Mouse (Mus musculus): ENCODE measurements at regions not wholly inside any gene's neighbourhood (a gene's known extent, or its start where the extent isn't known, plus 50 kb on each side); places are given as distances from the start of the nearest gene placed in this dataset.

DNA sequence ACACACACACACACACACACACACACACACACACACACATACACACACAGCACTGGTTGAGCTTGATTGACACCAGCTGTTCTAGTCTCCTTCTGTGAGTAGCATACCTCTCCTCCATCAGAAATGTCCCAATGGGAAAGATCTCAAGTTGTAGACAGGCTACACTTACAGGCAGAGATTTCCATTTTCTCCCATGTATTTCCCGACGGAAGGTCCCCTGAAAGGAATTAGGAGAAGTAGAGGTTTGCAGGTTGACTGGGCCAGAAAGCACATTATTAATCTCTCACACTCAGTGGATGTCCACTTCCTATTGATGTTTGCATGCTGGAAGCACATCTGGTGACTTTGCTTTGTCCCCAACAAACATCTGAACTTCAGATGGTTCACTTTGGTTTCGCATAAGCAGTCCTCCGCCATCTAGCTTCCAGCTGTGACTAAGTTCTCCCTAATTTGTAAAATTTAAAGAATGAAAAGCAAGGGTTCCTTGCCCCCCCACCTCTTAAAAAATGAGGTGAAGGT lies 1323.8 kb upstream of the A1bg start:
- no peak for DNase-seq (ENCODE audit: low spot score)

DNA sequence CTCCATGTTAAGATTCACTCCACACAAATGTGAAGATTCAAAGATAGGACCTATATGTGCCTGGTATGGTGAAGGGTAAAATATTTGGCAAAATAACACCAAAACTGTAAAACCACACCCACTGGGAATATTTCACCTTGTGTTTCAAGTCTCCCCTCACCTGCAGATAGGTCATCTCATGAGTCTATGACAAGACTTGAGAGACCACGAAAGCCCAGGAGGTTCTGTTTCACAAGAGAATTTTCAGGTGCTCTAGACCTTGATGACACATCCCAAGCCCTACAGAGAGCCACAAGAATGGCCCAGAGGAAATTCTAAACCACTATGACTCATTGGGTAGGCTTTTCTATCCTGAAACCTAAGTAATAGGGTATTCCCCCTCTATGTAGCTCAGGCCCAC lies 1322.4 kb upstream of the A1bg start:
- no peak for DNase-seq (ENCODE audit: low spot score)

DNA sequence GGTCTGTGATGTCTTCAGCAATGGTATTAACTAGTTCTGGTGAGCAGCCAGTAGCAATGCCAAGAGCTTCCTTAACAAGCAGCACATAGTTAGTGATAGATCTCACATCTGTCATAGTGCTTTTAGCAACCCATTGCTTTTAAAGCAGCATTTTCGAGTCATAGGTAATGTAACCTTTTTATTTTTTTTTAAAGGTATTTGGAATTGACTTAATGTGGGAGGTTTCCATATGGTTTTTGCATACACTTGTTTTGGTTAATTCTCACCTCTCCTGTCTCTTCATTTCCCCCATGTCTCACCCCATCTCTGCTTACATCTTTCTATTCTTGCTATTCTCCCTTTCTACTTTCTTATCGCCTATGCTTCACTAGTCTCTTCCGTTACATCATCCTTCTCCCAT lies 1322.0 kb upstream of the A1bg start:
- DNase-seq (ENCODE audit: low spot score) = no peak

DNA sequence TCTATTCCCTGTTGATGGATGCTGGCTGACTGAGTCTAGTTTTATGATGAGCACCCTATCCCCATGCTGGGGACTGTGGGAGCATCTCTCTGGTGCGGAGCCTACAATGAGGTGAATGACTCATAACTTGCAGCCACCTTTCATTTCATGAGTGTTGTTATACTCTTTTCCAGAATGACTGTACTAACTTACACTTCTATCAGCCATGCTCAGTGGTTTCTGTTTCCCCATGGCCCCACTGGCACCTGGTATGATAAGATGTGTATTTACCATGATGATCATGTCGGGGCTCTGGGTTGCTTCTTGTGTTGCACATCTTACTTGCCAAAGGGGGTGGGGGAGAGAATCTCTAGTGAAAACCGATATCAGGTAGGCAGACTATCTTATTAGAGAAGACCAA lies 1317.2 kb upstream of the A1bg start:
- DNase-seq (ENCODE audit: low spot score) = no peak

DNA sequence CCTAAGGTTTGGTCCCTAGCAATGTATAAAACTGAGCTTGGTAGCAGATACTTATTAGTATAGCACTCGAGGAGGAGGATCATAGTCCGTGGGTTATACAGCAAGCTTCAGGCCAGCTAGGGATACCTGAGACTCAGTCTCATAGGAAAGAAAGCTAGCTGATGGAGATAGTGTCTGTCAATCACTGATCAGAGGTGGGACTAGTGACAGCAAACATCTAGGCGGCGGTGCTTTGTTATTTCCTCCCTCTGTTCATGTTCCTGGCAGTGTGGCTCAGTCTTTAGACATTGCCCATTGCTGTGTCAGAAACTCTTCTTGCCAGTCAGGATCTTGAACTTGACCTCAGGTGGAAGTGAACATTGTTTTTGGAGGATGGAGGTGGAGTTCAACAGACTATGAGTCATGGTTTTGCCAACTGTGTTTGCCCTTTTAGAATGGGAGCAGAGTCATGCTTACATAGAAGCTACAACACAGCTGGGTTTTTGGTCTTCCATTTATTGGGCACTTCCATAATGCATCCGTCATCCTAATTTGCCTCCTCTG lies 1315.8 kb upstream of the A1bg start:
- no peak for DNase-seq (ENCODE audit: low spot score)

DNA sequence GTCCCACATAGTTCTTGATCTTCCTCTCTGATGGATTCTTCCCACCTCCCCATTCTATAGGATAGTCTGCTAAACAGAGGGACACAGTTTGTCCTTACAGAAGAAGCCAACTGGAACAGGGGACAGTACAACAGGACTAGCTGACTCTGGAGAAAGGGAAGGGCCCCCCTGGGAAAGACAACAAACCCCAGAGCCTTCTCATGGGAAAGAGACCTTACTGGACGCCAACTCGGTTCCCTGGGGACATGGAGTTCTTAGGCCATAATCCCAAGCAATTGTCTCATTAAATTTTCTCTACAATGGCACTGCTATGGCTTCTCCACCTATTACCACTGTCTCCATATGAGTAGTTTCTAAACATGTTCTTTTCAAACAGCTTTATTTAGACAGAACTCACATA lies 1313.2 kb upstream of the A1bg start:
- no peak for DNase-seq (ENCODE audit: low spot score)

DNA sequence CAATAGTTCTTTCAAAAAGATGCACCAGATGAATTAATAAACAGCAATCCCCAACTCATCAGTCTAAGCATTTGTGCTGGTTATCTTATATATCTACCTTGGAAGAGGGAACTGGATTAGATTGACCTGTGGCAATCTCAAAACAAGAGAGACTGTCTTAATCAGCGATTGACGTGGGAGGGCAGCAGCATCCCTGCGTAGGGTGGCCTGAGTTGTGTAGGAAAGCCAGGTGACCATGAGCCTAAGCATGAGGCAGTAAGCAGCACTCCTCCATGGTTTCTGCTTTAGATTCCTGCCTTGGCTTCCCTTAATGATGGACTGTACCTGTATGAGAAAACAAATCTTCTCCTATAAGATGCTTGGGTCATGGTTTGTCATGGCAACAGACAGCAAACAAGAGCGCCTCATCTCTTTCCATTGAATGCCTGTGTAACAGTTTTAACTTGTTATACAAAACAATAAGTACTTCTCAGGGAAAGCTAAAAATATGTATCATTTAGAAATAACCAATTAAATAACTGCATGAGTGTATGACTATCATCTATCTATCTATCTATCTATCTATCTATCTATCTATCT lies 1311.5 kb upstream of the A1bg start:
- DNase-seq (ENCODE audit: low spot score) = no peak

DNA sequence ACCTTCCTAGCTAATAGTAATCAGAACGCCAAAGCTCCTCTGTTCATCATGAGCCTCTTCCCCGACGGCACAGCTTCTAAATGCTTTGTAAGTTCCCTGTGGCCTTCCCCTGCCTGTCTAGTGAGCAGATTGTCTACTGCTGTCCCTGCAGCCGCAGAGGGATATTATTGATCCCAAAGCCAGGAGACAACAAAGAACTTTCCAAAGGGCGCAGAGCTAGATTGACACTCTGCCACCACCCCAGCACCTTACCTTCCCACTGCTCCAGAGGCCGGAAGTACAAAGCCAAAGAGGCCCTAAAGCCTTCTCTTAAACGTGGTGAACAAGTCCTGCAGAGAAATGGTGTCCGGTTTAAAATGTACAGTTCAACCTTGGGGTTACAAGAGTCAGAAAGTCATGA lies 1310.3 kb upstream of the A1bg start:
- no peak for DNase-seq (ENCODE audit: low spot score)

DNA sequence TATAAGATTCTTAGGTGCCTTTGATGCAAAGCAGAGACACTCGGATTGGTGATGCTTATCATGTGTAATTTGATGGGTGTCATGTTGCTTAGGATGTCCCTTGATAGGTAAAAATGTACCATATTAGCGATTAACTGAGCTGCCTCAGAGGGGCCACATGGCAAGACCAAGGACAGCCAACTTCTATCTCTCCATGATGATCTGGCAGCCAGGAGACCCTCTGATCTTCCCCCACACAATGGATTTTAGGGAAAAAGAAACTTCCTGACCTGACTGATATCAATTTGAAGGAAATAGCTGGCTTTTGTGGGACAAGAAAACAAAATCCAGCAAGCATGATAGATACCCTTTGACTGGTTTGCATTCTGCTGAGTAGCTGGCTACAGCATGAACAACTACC lies 1308.9 kb upstream of the A1bg start:
- no peak for DNase-seq (ENCODE audit: low spot score)

DNA sequence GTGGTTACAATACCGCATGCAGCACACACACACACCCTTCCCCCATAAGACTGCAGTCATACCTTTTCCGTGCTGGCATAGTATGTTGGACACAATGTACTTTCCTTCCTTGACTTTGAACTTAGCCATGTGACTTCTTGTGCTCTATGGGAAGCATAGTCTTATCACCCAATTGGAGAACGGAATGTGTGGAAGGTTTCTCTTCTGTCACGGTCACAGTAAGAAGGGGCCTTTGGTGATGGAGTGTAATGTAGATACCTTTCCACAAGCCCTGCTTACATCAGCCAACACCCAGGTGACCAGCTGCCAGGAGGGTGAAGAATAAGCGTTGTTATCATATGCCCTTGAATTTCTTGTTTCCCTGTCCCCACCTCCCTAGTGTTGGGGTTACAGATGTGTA lies 1308.0 kb upstream of the A1bg start:
- no peak for DNase-seq (ENCODE audit: low spot score)

DNA sequence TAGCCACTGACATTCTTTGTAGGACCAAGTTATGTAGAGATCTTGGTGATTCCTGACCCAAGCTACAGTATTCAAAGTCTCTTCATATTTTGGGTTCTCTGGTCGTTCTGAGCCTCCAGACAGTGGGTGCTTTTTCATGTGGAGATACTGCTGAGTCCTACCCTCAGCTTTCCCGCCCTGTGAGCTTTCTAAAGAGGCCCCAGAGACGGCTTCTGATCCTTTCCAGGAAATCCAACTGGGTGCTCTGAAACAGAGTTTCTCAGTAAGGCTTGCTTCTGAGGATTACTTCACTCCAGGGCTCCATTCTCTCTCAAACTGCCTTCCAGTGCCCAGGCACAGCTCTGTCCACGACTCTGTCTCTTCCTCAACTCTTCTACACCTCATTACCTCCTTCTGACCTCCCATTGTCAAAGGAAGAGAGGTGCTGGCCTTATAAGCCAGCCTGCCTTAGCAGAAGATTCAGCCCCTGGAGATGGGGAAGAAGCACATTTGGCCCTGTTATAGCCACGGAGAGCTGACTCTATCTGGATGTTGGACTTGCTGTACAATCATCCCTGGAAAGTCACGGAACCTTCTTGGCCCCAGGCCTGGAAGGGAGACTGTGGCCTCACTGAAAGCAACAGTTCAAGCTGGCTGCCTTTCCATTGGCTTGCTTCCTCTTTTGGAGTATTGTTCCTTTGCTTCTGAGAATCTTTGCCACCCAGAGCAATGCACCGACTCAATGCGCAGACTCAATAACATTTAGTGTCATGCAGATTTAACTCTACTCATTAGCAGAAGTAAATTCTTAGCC lies 1306.9 kb upstream of the A1bg start:
- no peak for DNase-seq (ENCODE audit: low spot score)

DNA sequence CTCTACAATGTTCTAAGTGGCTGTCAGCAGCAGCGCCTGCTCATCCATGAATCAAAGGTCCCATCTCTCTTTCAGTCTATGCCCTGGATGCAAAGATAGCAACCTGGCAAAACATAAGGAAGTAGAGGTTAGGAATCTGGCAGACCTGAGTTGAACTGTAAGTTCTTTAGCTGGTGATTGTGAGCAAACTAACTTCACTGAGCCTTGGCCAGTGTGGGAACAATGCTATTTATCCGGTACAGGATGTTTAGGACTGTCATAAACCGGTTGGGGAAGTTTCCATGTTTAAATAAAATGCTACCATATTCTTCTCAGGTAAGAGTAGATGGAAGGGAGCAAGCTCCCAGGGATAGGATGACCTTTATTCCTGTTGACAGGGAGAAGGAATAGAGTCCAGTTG lies 1306.2 kb upstream of the A1bg start:
- DNase-seq (ENCODE audit: low spot score) = no peak

DNA sequence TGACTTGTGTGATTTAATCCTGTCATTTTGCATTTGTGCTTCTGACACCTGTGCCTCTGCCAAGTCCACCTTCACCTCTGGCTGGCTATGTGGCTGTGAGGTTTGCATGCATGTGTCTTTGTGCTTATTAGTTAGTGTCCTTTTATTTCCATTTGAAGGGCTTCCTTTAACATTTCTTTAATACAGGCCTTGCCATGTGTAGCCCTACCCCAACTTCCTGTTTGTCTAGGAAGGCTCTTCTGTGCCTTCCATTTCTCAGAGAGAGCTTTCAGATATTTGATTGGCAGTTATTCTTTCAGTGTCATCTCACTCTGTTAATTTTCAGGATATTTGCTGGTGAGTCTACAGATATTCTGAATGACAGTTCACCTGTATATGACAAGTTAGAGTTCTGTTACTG lies 1302.0 kb upstream of the A1bg start:
- no peak for DNase-seq (ENCODE audit: low spot score)

DNA sequence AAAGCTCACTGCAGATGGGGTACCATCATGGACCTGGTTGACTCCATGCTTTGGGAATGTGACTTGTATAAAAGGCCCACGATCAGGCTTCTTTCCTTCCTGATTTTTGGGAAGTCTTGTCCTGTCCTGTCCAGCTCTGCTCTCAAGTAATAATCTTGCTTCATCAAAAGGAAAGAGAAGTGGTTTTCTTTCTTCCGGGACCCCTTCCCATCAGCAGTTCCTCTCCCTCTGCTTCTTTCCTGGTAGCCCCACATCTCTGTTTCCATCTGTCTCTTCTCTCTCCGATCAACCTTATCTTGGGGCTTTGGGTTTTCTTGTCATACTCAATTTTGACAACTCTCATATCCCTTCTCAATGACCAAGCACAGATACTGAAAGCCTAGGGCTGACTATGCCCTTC lies 1301.4 kb upstream of the A1bg start:
- no peak for DNase-seq (ENCODE audit: low spot score)

DNA sequence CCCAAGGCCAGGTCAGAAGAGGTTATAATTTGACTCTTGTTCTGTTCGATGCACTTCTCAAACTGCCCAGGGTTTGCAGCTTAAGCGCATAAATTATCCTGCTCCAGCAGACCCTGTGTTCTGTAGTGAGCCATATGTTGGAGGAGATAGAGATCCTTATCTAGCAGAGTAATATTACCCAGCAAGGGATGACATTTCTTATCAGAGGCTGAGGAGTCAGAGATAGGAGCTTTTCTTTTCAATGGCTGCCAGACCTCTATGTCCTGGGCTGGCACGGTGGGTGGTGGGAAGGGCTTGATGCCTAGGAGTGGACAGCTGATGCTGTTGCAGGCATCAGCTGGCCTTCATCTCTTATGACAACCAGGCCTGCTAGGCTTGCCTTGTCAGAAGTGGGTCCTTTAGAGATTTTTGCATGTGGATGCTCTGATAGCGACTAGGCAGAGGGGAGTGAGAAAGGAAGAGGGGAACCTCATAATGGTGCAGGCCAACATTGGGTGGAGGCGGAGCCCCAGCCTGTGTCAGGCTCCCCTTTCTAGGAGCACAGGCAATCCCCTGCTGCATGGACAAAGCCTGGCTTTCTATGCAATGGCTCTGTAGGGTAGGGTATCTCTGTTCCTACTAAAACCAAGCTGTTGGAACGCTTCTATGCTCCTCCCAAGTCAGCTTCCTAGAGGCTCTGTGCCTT lies 1300.5 kb upstream of the A1bg start:
- DNase-seq (ENCODE audit: low spot score) = no peak

DNA sequence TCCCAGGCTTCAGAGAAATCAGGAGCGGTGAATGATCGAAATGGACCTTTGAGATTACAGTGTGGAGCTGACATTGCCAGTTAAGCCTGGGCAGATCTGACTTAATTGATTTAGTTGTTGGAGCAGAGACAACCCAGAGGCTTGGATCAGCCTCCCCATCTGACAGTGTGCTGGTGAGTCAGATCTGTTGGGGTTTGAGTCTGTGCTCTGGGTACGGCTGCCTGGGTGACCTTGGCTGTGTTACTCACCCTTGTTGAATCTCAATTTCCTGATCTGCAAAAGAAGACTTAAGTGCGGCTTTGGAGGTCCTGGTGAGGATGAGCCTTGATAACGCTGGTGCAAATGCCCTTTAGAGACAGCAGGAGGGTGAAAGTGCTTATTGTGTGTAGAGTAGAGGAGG lies 1299.9 kb upstream of the A1bg start:
- no peak for DNase-seq (ENCODE audit: low spot score)

DNA sequence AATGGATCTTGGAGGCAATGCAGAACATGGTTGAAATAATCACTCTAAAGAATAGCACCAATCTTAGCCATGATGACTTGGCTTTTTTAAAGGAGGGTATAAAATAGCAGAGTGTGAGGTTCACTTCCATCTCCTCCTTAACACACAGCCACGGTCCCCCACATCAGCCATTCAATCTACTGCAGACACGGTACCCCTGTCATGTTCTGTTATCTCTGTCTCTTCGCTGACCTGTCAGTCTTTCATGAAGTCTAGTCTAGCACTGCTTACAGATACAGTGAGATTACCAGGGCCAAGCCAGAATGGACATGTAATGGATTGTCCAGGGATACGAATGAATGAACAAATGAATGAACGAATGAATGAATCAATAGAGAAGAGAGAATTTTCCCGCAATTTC lies 1299.4 kb upstream of the A1bg start:
- no peak for DNase-seq (ENCODE audit: low spot score)

DNA sequence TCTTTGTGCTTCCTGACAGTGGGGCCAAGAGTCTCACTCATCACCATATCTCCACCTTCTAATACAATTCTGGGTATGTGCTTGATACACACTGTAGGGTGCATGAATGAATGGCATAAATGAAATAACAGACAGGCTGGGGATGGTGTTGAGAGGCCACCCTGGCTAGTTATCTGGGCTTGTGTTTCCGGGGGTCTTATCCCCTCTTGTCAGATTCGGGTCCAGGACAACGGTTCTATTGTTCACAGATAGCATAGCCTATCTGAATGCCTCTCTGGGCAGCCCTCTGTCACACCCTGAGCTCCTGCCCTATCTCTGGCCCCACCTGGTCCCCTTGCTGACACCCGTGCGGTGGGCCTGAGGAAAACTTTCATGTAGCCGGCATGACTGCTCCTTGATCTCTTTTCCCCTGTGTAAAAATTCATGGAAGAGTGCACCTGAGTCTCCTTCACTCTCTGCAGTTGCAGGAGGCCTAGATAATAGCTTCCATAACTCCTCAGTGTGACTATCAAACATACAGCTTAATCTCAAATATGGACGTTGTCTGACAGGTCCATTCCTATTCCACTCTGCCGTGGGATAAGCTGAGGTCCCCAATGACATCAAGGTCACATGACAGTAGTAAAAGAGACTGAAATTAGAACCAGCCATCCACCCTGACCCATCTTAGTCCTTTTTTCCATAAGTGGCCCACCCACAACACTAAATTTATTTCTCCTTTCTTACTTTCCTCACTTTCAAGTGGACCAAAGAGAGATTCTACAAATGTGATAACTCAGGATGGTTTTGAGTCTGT lies 1298.4 kb upstream of the A1bg start:
- no peak for DNase-seq (ENCODE audit: low spot score)

DNA sequence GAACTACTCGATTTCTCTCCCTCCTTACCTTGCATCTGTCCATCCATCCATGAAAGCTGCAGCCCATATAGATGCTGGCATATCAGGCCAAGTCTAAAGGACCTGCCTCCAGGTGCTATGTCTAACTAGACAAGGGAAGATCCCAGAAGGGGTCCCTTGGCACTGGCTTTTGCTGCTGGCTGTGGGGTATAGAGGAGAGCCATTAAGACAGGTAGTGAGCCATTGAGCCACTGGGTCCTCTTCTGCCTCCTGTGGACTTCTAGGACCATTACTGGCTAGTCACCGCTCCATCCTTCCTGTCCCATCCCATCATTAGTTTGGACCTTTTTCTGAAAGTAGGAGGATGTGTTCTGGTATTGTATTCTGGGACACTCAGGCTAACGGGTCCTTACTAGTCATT lies 1297.8 kb upstream of the A1bg start:
- DNase-seq (ENCODE audit: low spot score) = no peak

DNA sequence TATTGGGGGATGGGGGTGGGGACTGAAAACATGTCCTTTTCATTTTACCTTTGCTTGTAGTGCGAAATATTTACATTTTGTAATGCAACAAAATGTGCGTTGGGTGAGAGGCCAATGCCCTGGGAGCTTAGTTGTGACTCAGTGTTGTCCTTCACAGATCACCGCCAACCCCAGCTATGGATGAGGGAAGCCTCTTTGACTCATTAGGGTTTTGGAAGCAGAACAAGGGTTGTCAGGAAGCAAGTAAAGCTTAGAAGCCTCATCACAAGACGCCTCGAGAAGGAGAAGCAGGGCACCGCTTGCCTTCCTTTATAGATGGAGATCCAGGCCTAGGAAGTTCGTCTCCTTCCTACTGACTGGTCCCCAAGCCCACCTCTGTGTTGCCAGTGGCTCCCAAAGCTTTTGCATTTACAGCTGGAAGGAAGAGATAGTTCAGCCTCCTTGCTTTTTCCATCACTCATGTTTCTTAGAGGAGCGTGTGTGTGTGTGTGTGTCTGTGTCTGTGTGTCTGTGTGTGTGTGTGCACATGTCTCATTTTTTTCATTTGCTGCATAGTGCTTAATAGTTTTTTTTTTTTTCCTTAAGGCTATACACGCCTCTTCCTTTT lies 1297.2 kb upstream of the A1bg start:
- DNase-seq (ENCODE audit: low spot score) = no peak

DNA sequence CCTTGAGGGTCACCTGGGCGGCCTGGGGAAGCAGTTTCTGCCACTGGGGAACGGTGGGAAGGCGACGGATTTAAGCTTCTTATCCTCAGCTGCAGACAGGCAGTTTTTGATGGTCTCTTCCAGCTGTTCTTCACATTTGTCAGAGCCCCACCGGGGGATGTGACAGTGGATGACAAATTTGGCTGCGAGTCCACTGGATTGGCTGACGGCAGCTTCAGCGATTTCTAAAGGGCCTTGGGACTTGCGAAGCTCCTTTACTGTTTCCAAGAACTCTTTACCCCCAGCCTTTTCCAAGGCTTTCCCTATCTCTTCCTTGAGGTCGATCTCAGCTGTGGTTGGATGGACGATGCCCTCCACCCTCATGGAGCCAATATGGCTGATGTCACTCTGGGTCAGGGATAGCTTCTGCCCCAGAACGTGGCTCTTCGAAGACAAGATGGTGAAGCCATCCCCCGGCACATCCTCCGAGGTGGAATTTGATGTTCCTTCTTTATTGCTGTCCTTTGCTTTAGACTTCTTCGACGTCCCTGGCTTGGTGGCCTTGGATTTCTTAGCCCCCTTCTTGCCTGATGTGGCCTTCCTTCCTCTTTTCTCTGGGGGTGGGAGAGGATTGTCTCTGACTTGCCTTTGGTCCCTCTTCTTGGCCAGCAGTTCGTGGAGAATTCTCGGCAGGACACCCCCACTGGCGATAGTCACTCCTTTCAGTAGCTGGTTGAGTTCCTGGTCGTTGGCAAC lies 1295.7 kb upstream of the A1bg start:
- DNase-seq (ENCODE audit: low spot score) = no peak

Data from retina, embryonic 14.5 days (tissue).